Mouse (Mus musculus) midbrain, embryonic 11.5 days (tissue): ENCODE data around the gene Ufl1. TPM values are rescaled to one million over a fixed set of nuclear protein-coding genes. Genes with fewer than 3 reads are reported as not detected.
"Not testable (repeated sequence)": the region's sequence is repeated elsewhere in the genome, so short reads cannot be mapped to it uniquely, and the experiment has no call there.

Experiments used
- ATAC-seq: fragments of 200-750 bp; cut with Nextera tagmentation; 2 replicates; pipeline ENCODE4 v1.8.0; 2017; ENCODE audit warnings: moderate TSS enrichment, moderate library complexity; ENCODE audit not compliant: low FRiP score
- DNase-seq: peaks from one replicate; pipeline ENCODE4 v3.0.0; 2015; ENCODE audit warnings: low spot score; ENCODE audit errors: missing footprints
- H3K27ac ChIP-seq: fragments of 300-500 bp; sonication (generic); 2 replicates; pipeline ENCODE4 v1.5.1; 2014; ENCODE audit warnings: low read depth, low read length
- H3K27me3 ChIP-seq: fragments of 300-500 bp; sonication (generic); 2 replicates; pipeline ENCODE4 v1.6.1; 2014; ENCODE audit warnings: mild to moderate bottlenecking, low read length, moderate library complexity, mixed read lengths; ENCODE audit not compliant: control insufficient read depth, insufficient read depth
- H3K36me3 ChIP-seq: fragments of 300-500 bp; sonication (generic); 2 replicates; pipeline ENCODE4 v1.6.1; 2014; ENCODE audit warnings: mild to moderate bottlenecking, low read length, moderate library complexity, mixed read lengths; ENCODE audit not compliant: control insufficient read depth, insufficient read depth
- H3K4me1 ChIP-seq: fragments of 300-500 bp; sonication (generic); 2 replicates; pipeline ENCODE4 v1.6.1; 2014; ENCODE audit warnings: low read length; ENCODE audit not compliant: control insufficient read depth, insufficient read depth
- H3K4me2 ChIP-seq: fragments of 300-500 bp; sonication (generic); 2 replicates; pipeline ENCODE4 v1.6.1; 2014; ENCODE audit warnings: mild to moderate bottlenecking, moderate library complexity
- H3K4me3 ChIP-seq: fragments of 300-500 bp; sonication (generic); 2 replicates; pipeline ENCODE4 v1.5.1; 2014; ENCODE audit warnings: low read depth, low read length
- H3K9ac ChIP-seq: fragments of 300-500 bp; sonication (generic); 2 replicates; pipeline ENCODE4 v1.6.1; 2014; ENCODE audit warnings: low read length
- H3K9me3 ChIP-seq: fragments of 300-500 bp; sonication (generic); 2 replicates; pipeline ENCODE4 v1.6.1; 2016; ENCODE audit warnings: low read length; ENCODE audit not compliant: control insufficient read depth
- WGBS: fragments of 180-500 bp; shearing (Covaris S2); extraction: QIAGEN DNeasy Blood & Tissue Kit; methylation state at CpG from one replicate; pipeline ENCODE4 v1.1.7; 2014; 5-methylcytosine and 5-hydroxymethylcytosine counted together
- polyA plus RNA-seq: library from polyadenylated mRNA; unstranded; fragments of >200 nt; fragmentation: Nextera tagmentation; extraction: Ambion mirVana; gene quantifications from 2 replicates; pipeline ENCODE4 v1.2.1, GENCODE M21; 2014

Gene Ufl1
- 34.2 and 37.4 TPM in 2 replicates for polyA plus RNA-seq

DNA sequence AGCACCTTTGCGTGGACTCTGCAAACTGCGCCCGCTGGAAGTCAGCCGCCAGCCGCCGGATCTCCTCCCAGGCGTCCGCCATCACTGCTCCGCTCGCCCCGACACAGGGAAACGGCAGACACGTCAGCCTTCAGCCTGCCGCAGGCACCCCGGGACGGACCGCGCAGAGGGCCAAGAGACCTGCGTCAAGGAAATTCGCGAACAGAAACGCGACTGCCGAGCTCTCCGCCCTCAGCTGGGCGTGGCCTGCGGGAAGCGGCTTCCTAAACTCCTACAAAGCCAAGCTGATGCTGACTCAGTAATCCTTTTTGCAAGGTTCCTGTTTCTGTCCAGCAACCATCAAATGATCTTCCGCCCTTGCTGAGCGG, at the start of gene Ufl1:
TSS of gene Ufl1 (minus strand) at position 151 of the 368 bp plus-strand sequence.
- peak within 1 kb of the TSS; percentile 78 for H3K4me3 ChIP-seq
- WGBS, result 0% methylated on average over 30 of the region's 30 CpGs
- H3K27ac ChIP-seq, result peak within 1 kb of the TSS; percentile 94
- H3K9me3 ChIP-seq, result no peaks in the 10 kb centered on the region
- DNase-seq (peak; percentile 98), ATAC-seq (peak; percentile 98)
- no peaks in the 10 kb centered on the region; the same call in 1 of the 2 replicates for H3K27me3 ChIP-seq
- peaks cover 7% of the 10 kb centered on the region for H3K36me3 ChIP-seq
- H3K9ac ChIP-seq, result peak within 1 kb of the TSS; percentile 98
- H3K4me1 ChIP-seq, result peaks cover 4% of the 10 kb centered on the region; the same call in 1 of the 2 replicates
- peak within 1 kb of the TSS; percentile 59 for H3K4me2 ChIP-seq

DNA sequence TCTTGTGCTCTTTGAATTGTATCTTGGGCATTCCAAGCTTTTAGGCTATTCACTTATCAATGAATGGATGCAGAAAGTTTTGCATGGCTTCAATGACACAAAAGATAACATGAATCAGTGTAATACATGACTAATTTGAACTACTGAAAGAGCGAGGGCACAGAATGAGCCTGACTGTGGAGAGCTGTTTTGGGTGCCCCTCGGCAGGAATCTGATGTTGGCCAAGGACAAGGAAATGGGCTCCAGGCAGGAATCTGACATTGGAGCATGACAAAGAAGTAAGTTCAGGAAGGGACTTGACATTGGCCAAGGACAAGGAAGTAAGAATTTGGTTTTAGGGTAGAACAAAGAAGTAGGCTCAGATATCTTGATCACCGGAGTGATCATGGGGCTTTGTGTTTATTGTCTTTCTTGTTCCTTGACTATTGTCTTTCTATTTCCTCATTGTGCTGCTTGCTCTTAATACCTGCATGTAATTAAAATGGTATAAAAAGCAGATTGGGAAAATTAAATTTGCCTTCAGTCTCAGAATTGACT, 44.1 kb upstream of the Ufl1 start:
- Histone ChIP-seq H3K4me2 (no peak overlapping the region), H3K27ac (no peak overlapping the region), H3K9ac (no peak overlapping the region), H3K4me1 (no peaks in the 10 kb centered on the region), H3K27me3 (no peaks in the 10 kb centered on the region), H3K36me3 (no peaks in the 10 kb centered on the region), H3K9me3 (no peaks in the 10 kb centered on the region), H3K4me3 (no peak overlapping the region)
- DNase-seq (no peak), ATAC-seq (no peak)
- WGBS, result 90% methylated on average over 3 of the region's 3 CpGs

DNA sequence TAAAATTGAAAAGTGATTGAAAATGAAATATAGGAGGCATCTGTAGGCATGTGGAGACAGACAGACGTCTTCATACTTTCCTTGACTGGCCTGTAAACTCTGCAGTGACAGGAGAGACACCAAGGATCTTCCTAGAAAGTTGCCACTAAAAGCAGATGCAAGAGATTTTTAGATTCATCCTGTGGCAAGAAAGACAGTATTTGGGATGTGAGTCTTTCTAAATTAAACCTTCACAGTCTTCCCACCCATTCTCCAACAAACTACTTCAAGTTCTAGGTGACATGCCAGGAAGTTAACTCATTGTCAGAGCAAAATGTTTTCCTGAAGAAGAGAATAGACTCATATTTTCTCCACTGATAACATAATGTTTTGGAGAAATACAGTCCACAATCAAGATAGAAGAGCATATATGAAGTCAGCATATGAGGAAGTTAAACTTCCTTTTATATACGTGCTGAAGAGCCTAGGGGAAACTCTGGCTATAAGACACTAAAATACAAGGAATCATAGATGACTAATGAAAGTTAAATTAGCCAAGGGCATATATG, 41.1 kb upstream of the Ufl1 start:
- no peak overlapping the region for H3K9ac ChIP-seq
- WGBS, result 89% methylated on average over 2 of the region's 2 CpGs
- no peaks in the 10 kb centered on the region for H3K27me3 ChIP-seq
- no peaks in the 10 kb centered on the region for H3K36me3 ChIP-seq
- no peak overlapping the region for H3K4me3 ChIP-seq
- no peak overlapping the region for H3K27ac ChIP-seq
- no peak overlapping the region for H3K4me2 ChIP-seq
- H3K9me3 ChIP-seq, result no peaks in the 10 kb centered on the region
- no peaks in the 10 kb centered on the region for H3K4me1 ChIP-seq
- ATAC-seq (no peak), DNase-seq (no peak)

DNA sequence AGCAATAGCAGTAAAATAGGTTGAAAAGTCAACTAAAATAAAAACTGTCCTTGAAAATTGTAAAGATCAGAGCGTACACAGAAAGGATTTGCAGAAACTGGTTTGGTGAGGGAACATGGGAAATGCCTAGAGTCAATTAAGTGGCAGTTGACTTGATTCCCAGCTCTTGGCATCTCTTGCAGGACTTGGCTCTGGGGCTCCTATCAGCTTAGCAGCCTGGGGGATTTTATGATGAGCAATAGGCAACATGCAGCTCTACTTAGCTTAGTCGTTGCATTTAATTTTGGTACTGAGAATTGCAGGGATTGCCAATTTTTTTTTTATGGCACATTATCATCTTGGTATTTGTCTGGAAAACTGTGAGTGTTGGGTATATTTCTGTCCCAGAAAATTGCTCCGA, 32.1 kb upstream of the Ufl1 start:
- Histone ChIP-seq H3K4me1 (no peaks in the 10 kb centered on the region), H3K27ac (no peak overlapping the region), H3K4me3 (no peak overlapping the region), H3K9ac (no peak overlapping the region), H3K4me2 (no peak overlapping the region), H3K9me3 (no peaks in the 10 kb centered on the region), H3K36me3 (no peaks in the 10 kb centered on the region), H3K27me3 (no peaks in the 10 kb centered on the region)
- DNase-seq (no peak), ATAC-seq (no peak)
- WGBS, result 81% methylated on average over 3 of the region's 3 CpGs

DNA sequence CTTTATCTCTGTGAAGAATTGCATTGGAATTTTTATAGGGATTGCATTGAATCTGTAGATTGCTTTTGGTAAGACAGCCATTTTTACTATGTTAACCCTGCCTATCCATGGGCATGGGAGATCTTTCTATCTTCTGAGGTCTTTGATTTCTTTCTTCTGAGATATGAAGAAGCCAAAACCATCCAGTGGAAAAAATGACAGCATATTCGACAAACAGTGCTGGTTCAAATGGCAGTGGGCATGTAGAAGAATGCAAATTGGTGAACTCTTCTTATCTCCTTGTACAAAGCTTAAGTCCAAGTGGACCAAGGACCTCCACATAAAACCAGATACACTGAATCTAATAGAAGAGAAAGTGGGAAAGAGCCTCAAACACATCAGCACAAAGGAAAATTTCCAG, 3.4 kb upstream of the Ufl1 start:
- H3K9ac ChIP-seq, H3K4me2 ChIP-seq, H3K27me3 ChIP-seq, H3K36me3 ChIP-seq, DNase-seq, H3K4me3 ChIP-seq, H3K4me1 ChIP-seq, H3K27ac ChIP-seq, H3K9me3 ChIP-seq, ATAC-seq: not testable (repeated sequence)
- WGBS, result 88% methylated on average over 1 of the region's 1 CpGs

DNA sequence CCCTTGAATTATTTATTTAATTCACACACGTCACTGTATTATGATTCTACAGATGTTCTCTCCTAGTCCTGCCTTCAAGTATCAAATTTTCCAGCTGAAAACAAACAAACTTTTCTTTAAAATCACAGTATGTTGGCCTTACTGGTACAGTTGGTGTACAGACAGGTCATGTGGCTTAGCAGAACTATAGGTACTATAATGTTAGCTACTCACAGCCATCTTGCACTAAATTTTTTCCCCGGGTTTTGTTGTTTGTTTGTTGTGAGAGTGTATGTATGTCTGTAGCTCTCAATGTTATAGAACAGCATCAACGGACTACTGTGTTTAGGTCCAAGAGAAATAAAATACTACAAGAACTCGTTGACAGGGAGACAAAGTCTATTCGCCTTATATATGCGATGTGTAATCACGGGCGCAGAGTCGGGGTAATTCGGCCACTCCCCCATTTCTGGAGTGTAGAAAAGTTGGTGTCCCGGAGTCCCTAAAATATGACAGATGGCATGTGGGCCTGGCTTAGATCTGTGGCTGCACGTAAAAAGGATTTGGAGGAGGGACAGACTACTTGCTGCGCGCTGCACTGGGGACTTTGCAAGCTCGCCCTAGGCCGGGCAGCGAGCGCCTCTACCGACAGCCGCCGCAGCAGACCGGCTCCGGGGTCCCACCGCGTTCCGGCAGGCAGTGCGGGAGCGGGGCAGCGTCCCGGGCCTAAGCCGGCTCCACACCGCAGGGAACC, 517 bp downstream of the Ufl1 start:
- peak; percentile 92 for ATAC-seq

DNA sequence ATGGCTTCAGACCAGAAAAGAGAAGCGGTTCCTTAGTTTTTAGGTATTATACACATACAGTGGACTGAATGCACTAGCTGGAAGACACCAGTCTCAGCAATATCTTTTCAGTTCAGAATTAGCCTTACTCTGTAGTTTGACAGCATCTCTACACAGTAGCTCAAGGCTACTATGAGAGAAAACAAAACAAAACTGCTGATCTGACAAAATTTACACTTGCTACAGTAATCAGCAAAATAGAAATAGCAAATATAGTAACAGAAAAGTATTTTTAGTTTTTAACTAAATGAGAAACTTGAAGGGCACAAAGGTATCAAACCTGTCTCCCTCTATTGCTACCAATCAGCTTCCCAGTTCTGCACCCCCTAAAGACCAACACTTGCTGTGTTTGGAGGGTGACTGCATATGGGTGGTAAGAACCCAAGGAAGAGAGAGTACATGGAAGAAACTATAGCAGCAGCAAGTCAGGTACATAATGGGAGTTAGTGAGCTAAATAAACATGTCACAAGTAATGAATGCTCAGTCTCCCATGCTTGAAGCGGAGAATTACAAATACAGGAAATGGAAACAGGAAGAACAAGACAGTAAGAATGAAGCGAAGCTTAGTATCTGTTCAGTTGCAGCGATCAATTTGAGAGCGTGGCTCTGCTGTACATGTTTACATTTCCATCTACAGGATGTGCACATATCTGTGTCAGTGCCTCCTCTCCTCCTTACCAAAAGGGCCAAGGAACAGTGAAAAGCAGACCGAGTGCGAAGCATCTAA, 8.6 kb downstream of the Ufl1 start:
- WGBS, result 92% methylated on average over 7 of the region's 7 CpGs
- Histone ChIP-seq H3K9ac (no peak overlapping the region), H3K27ac (no peak overlapping the region), H3K9me3 (no peaks in the 10 kb centered on the region), H3K36me3 (peaks cover 19% of the 10 kb centered on the region), H3K4me2 (no peak overlapping the region), H3K27me3 (no peaks in the 10 kb centered on the region), H3K4me1 (no peaks in the 10 kb centered on the region), H3K4me3 (no peak overlapping the region)
- DNase-seq (no peak), ATAC-seq (no peak)

More for the DNA sequence above, 517 bp downstream of the Ufl1 start:
- DNase-seq, result no peak
- H3K9me3 ChIP-seq, result no peaks in the 10 kb centered on the region
- peak overlapping the region; percentile 94 for H3K27ac ChIP-seq
- H3K4me2 ChIP-seq, result peak overlapping the region; percentile 59
- H3K36me3 ChIP-seq, result peaks cover 7% of the 10 kb centered on the region
- peak overlapping the region; percentile 78 for H3K4me3 ChIP-seq
- H3K9ac ChIP-seq, result peak overlapping the region; percentile 98
- H3K27me3 ChIP-seq, result no peaks in the 10 kb centered on the region; the same call in 1 of the 2 replicates
- H3K4me1 ChIP-seq, result peaks cover 4% of the 10 kb centered on the region; the same call in 1 of the 2 replicates
- WGBS, result 2% methylated on average over 32 of the region's 32 CpGs

DNA sequence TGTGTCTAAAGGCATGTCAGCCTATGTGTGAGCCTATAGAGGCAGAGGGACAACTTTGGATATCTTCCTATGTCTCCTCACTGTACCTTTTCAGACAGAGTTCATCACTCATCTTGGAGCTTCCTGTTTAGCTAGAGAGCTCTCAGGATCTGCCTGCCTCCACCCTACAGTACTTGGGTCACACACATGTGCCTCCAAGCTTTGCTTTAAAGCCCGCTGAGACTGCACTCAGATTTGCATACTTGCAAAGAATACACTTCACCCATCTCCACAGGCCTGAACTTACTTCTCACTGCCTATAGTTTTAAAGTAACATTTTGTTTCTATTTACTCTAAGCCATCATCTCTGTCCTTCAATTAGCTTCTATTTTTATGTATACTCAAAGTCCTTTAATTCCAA, 9.7 kb downstream of the Ufl1 start:
- H3K9ac ChIP-seq, result no peak overlapping the region
- WGBS, result 86% methylated on average over 1 of the region's 1 CpGs
- ATAC-seq, result no peak
- H3K4me3 ChIP-seq, result no peak overlapping the region
- H3K27me3 ChIP-seq, result no peaks in the 10 kb centered on the region
- no peak overlapping the region for H3K27ac ChIP-seq
- peaks cover 17% of the 10 kb centered on the region for H3K36me3 ChIP-seq
- H3K4me1 ChIP-seq, result no peaks in the 10 kb centered on the region
- H3K4me2 ChIP-seq, result no peak overlapping the region
- H3K9me3 ChIP-seq, result no peaks in the 10 kb centered on the region
- DNase-seq, result no peak

DNA sequence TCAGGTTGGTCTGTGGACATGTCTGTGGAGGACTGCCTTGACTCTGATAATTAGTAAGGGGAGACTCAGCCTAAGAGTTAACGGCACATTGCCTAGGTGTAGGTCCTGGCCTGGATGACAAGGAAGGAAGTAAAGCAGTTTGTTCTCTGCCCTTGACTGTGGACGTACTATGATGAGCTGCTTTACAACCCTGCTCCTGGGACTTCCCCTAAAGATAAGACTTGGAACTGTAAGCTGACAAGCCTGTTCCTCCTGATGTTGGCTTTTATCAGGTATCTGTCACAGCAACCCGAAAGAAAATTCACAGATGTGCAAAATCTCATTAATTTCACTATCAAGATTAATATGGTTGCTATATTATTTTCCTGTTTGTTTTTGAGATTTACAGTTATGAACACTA, 14.5 kb downstream of the Ufl1 start:
- Histone ChIP-seq H3K4me2 (no peak overlapping the region), H3K9ac (no peak overlapping the region), H3K9me3 (no peaks in the 10 kb centered on the region), H3K27ac (no peak overlapping the region), H3K4me1 (no peaks in the 10 kb centered on the region), H3K4me3 (no peak overlapping the region), H3K27me3 (no peaks in the 10 kb centered on the region), H3K36me3 (peaks cover 17% of the 10 kb centered on the region)
- DNase-seq, result no peak
- WGBS, result 99% methylated on average over 3 of the region's 3 CpGs
- ATAC-seq, result no peak
